Mouse (Mus musculus): ENCODE measurements at regions not wholly inside any gene's neighbourhood (a gene's known extent, or its start where the extent isn't known, plus 50 kb on each side); places are given as distances from the start of the nearest gene placed in this dataset.
A peak's percentile ranks its signal among the peaks of the same experiment; 100 is the strongest.

GRCm38 (mm10) chr12:8099821-8100220 lies 108.1 kb upstream of the Ldah start:
- Histone ChIP-seq H3K4me1 (no peaks in the 10 kb centered on the region), H3K27ac (replicated peaks) (no peak overlapping the region), H3K27me3 (ENCODE audit: low read depth, poor library complexity, severe bottlenecking) (no peaks in the 10 kb centered on the region), H3K9me3 (replicated peaks) (no peaks in the 10 kb centered on the region), H3K36me3 (no peaks in the 10 kb centered on the region), H3K4me3 (no peak overlapping the region)
- 54% methylated on average over 2 of the region's 2 CpGs for WGBS
- DNase-seq (ENCODE audit: low spot score), result peak; percentile 24

DNA sequence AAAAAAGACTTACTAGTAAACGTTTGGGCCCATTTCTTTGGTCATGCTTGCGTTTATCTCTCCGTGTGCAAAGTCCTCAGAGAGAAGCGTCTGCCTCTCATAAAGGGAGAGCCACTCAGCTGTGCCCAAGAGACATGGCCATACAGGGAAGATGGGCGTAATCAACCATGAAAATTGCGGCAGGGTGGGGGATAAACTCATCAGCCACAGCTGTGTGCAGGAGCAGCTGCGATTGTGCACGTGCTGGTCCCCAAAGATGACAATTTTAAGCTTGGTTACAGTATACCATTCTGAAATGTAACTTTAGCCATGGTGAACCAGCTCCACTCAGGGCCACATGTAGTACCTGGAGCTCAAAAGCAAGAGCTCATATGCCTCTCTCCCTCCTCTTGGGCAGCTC lies 106.1 kb upstream of the Ldah start:
- DNase-seq (ENCODE audit: low spot score), result no peak
- H3K4me3 ChIP-seq, result no peak overlapping the region
- H3K36me3 ChIP-seq, result no peaks in the 10 kb centered on the region
- no peak overlapping the region for H3K27ac ChIP-seq (replicated peaks)
- H3K9me3 ChIP-seq (replicated peaks), result no peaks in the 10 kb centered on the region
- no peaks in the 10 kb centered on the region for H3K27me3 ChIP-seq (ENCODE audit: low read depth, poor library complexity, severe bottlenecking)
- no peaks in the 10 kb centered on the region for H3K4me1 ChIP-seq
- WGBS, result 86% methylated on average over 8 of the region's 8 CpGs

- Histone ChIP-seq H3K36me3 (no peaks in the 10 kb centered on the region), H3K4me1 (no peaks in the 10 kb centered on the region), H3K27me3 (ENCODE audit: low read depth, poor library complexity, severe bottlenecking) (no peaks in the 10 kb centered on the region), H3K9me3 (replicated peaks) (no peaks in the 10 kb centered on the region), H3K4me3 (no peak overlapping the region), H3K27ac (replicated peaks) (no peak overlapping the region)
- 88% methylated on average over 9 of the region's 9 CpGs for WGBS
- DNase-seq (ENCODE audit: low spot score), result no peak
Measured at GRCm38 (mm10) chr12:8103259-8103658, 104.6 kb upstream of the Ldah start.

DNA sequence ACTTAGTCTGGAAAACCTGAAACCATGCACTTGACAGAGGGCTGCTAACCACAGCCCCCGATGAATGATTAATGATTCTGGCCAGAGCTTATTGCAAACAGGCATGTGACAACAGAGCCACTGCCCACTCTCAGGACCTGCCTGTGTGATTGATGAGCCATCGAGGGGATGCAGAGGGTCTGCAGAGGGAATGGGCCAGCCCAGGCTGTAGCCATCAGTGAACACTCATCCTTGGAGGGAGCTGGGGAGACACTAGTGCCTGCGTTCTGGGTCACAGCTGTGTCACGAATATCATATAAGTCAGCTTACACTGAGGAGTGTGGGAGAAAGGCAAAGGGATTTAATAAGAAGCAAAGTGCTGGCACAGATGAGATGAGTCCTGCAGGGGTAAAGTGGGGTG lies 100.8 kb upstream of the Ldah start:
- no peak overlapping the region for H3K27ac ChIP-seq (replicated peaks)
- DNase-seq (ENCODE audit: low spot score), result no peak
- 95% methylated on average over 4 of the region's 4 CpGs for WGBS

DNA sequence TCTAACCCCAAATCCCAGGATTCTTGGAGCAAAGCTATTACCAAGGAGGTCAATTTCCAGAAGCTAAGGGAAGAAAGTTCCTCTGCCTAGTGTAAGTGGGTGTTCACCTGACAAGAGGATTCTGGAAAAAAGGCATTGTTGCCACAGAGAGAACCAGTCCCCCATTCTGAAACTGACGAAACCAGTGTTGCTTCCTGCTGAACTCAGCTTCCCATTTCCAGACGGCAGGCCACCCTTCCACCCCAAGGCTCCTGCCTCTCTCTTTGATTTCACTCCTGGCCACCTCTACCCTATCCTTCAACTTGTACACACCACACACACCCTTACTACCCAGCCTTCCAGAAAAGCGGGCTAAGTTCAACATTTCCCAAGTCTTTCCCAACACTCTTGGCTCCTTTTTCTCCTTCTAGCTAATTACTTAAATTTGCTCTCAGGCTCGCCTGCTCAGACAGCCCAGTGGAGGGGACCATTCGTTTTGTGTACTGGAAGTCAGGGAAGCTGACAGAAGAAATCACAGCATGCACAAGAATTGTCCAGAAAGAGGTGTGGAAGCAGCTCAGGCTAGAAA lies 98.6 kb upstream of the Ldah start:
- Histone ChIP-seq H3K4me3 (no peak overlapping the region), H3K9me3 (replicated peaks) (no peaks in the 10 kb centered on the region), H3K27ac (replicated peaks) (no peak overlapping the region), H3K27me3 (ENCODE audit: low read depth, poor library complexity, severe bottlenecking) (no peaks in the 10 kb centered on the region), H3K36me3 (no peaks in the 10 kb centered on the region), H3K4me1 (no peaks in the 10 kb centered on the region)
- 77% methylated on average over 5 of the region's 5 CpGs for WGBS
- DNase-seq (ENCODE audit: low spot score), result no peak

More for the DNA sequence above, 100.8 kb upstream of the Ldah start:
- H3K27me3 ChIP-seq (ENCODE audit: low read depth, poor library complexity, severe bottlenecking), result no peaks in the 10 kb centered on the region
- no peaks in the 10 kb centered on the region for H3K4me1 ChIP-seq
- H3K9me3 ChIP-seq (replicated peaks), result no peaks in the 10 kb centered on the region
- no peak overlapping the region for H3K4me3 ChIP-seq
- H3K36me3 ChIP-seq, result no peaks in the 10 kb centered on the region

DNA sequence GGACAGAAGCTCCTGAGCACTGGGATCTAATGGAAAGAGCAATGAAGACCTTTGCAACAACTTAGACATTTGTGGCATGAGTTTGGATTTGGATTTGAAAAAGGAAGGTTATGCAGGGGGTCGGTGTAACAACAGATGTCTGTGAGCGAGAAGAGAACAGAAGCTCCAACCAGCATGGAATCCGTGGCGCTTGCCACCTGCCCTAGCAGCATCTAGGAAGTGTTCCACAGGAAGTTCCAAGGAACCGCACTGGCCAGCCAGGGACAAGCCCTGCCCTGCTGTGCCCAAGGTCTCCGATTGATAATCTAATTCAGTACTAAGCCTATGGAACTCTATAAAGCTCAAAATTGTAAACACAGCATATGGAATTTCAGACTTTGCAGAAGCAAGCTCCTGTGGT lies 98.0 kb upstream of the Ldah start:
- Histone ChIP-seq H3K4me1 (no peaks in the 10 kb centered on the region), H3K27ac (replicated peaks) (no peak overlapping the region), H3K9me3 (replicated peaks) (no peaks in the 10 kb centered on the region), H3K27me3 (ENCODE audit: low read depth, poor library complexity, severe bottlenecking) (no peaks in the 10 kb centered on the region), H3K4me3 (no peak overlapping the region), H3K36me3 (no peaks in the 10 kb centered on the region)
- WGBS, result 88% methylated on average over 6 of the region's 6 CpGs
- no peak for DNase-seq (ENCODE audit: low spot score)

DNA sequence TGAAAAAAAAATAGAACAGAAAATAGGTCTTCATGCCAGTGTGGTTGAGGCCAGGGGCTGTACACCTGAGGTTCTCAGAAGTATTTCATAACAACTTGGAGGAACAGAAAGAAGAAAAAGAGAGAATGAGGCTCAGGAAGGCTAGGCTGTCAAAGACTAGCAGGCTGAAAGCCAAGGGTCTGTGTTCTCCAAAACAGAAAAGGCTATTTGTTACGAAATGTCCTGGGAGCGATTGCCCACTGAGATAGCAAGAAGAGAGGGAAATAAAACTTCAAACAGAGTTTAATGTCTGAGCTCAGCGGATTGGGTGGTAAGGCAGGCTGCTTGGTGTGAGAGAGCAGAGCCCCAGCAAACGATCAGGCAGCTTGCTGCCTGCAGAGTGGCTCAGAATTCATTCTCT lies 97.6 kb upstream of the Ldah start:
- Histone ChIP-seq H3K4me3 (no peak overlapping the region), H3K27ac (replicated peaks) (no peak overlapping the region), H3K27me3 (ENCODE audit: low read depth, poor library complexity, severe bottlenecking) (no peaks in the 10 kb centered on the region), H3K36me3 (no peaks in the 10 kb centered on the region), H3K4me1 (no peaks in the 10 kb centered on the region), H3K9me3 (replicated peaks) (no peaks in the 10 kb centered on the region)
- WGBS, result 82% methylated on average over 4 of the region's 4 CpGs
- DNase-seq (ENCODE audit: low spot score), result no peak

GRCm38 (mm10) chr12:8111484-8111883 lies 96.4 kb upstream of the Ldah start:
- H3K4me1 ChIP-seq, result no peaks in the 10 kb centered on the region
- H3K27me3 ChIP-seq (ENCODE audit: low read depth, poor library complexity, severe bottlenecking), result no peaks in the 10 kb centered on the region
- no peaks in the 10 kb centered on the region for H3K9me3 ChIP-seq (replicated peaks)
- no peaks in the 10 kb centered on the region for H3K36me3 ChIP-seq
- no peak overlapping the region for H3K27ac ChIP-seq (replicated peaks)
- 77% methylated on average over 4 of the region's 4 CpGs for WGBS
- DNase-seq (ENCODE audit: low spot score), result no peak
- no peak overlapping the region for H3K4me3 ChIP-seq

- no peak overlapping the region for H3K4me3 ChIP-seq
- 80% methylated on average over 1 of the region's 1 CpGs for WGBS
- H3K36me3 ChIP-seq, result no peaks in the 10 kb centered on the region
- no peak for DNase-seq (ENCODE audit: low spot score)
- no peaks in the 10 kb centered on the region for H3K9me3 ChIP-seq (replicated peaks)
- no peak overlapping the region for H3K27ac ChIP-seq (replicated peaks)
- no peaks in the 10 kb centered on the region for H3K27me3 ChIP-seq (ENCODE audit: low read depth, poor library complexity, severe bottlenecking)
- no peaks in the 10 kb centered on the region for H3K4me1 ChIP-seq
Measured at GRCm38 (mm10) chr12:8155566-8155965, 52.3 kb upstream of the Ldah start.
